Mouse (Mus musculus) frontal cortex, adult 2 months (tissue): Measurements from ENCODE around the gene Nrde2. TPM values are rescaled to one million over a fixed set of nuclear protein-coding genes. Genes with fewer than 3 reads are reported as not detected.

Experiments used
- DNase-seq, 2 experiments: peaks; one replicate each; pipeline ENCODE4 v3.0.0; 2022; ENCODE audit warnings: low spot score in 1 of 2; ENCODE audit errors: extremely low spot score in 1 of 2
- polyA plus RNA-seq: library from polyadenylated mRNA; depleted of rRNA; stranded (reverse); fragments of >200 nt; gene quantifications from 2 replicates; pipeline ENCODE4 v1.2.3, GENCODE M21; 2012

The Nrde2 gene
- polyA plus RNA-seq, 1 experiment, result 14.9 TPM

DNA sequence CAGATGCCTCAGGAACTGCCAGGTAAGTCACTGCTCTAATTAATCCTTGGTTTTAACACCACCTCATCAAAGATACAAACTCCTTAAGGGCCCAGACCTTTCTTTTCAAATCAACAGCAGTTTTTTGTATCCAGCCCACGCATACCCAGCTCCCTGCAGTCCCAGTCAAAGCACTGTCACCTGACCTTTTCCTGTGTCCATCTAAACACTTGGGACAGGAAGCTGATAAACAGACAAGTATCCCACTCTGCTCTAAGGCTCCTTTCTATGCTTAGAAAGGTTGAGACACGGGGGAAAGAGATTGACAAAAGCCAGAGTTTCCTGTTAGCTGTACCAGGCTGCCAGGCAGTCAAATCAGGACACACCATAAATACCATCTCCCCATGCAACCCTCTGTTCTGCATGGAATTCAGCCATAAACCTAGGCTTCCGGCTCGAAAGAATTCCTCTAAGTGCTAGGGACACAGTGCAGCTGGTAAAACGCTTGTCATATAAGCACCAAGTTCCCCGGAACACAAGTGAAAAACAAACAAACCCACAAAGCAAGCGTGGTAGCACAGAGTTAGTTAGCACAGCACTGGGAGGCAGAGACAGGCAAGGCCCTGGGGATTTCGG lies 31.5 kb downstream of the Nrde2 start:
- peak; percentile 63 to 68 for DNase-seq

DNA sequence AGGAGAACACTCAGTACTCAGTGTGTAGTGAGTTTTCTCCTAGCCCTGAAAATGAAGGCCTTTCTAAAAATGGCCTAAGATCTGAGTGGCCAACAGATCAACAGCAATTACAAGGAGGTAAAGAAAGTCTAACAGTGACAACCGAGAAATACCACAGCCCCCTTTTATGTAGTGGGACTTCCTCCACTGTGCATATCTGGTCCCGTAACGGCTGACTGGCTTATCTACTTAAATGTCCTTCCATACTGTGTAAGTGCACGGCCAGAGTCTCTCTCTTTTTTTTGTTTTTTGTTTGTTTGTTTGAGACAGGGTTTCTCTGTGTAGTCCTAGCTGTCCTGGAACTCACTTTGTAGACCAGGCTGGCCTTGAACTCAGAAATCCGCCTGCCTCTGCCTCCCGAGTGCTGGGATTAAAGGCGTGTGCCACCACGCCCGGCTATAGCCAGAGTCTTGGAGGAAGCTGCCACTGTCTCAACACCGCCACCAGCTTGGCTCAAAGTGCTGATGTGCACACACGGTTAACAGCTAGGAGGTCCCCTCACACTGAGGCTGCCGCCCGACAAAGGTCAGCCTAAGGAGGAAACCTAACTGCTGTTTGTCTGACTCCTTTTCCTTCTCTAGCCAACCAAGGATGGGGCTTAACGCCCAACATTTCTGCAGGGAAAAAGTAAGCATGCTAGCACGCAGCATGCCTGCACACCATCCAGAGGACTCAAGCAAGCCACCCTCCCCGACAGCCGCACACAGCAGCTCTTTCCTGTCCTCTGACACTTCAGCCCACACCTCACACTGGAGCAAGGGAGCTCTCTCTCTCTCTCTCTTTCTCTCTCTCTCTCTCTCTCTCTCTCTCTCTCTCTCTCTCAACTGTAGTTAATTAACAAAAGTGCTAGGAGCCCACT lies 32.2 kb downstream of the Nrde2 start:
- DNase-seq, result no peak

- no peak for DNase-seq
These were observed 34.3 kb downstream of the Nrde2 start for GRCm38 (mm10) chr12:100124913-100125798.

GRCm38 (mm10) chr12:100123476-100123875 lies 36.0 kb downstream of the Nrde2 start:
- DNase-seq, result peak; percentile 81 to 86

DNA sequence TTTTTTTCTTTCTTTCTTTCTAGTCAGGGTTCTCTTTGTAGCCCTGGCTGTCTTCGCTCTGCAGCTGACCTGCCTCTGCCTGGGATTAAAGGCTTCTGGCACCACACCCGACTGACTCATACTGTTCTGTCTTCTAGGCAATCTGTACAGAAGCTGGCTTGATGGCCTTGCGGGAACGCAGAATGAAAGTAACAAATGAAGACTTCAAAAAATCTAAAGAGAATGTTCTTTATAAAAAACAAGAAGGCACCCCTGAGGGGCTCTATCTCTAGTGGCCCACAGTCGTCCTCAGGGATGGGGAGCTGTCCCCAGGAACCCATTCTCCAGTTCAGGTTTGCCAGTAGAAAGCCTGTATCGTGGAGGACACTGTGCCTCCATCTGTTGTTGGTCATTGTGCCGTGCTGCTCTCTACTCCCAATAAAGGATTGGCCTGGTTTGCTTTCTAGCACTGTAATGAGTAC lies 36.5 kb downstream of the Nrde2 start:
- DNase-seq, result peak in 1 of 2 experiments; percentile 54

DNA sequence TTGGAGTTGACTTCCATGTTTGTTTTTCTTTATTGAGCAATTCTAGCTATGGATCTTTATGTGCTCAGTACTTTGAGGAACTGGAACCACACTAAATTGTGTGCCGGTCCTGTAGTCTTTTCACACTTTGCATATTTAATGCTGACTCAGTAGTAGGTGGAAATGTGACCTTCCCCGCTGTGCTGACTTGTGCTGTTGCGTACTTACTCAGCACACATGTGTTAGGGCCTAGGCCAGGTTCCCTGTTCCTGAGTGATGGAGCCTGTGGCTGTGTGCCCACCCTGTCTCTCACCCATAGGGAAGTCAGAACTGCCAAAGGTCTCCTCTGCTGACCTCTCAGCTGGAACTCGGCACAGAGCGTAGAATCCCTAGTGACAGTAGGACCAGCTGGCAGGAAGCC lies 43.5 kb downstream of the Nrde2 start:
- DNase-seq, result no peak

DNA sequence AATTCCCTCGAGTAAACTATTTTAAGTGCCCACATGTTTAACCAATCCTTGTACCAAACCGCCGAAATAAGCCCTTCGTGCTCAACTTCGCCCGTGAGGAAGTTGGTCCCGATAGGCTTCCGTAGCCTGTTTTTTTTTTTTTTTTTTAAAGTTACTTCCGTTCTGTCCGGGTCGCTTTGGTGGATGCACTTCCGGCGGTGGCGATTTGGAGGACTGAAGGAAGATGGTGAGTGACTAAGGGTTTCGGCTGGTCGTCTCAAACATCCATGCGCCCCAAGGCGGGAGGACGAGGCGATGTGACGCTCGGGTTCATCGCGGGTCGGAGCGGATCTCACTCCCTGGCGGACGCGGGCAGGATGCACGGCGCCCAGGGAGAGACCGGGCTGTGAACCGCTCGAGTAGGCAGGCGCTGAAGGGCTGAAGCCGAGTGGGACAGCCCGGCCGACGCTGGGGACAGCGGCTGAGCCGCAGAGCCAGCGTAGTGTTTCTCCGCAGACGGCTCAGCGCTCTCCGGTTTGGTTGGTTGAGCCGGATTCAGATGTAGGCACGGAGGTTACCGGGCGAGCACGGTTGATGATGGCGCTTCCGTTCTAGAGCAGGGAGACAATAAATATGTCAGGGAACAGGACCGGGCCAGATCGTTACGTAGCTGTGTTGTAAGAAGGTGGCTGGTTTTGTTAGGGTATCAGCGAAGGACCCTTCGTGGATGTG lies 49.3 kb downstream of the Nrde2 start, which contains the start of gene Psmc1:
Gene Psmc1 (plus strand): TSS at position 169 of the 711 bp plus-strand sequence.
- DNase-seq, result peak; percentile 57 to 84

DNA sequence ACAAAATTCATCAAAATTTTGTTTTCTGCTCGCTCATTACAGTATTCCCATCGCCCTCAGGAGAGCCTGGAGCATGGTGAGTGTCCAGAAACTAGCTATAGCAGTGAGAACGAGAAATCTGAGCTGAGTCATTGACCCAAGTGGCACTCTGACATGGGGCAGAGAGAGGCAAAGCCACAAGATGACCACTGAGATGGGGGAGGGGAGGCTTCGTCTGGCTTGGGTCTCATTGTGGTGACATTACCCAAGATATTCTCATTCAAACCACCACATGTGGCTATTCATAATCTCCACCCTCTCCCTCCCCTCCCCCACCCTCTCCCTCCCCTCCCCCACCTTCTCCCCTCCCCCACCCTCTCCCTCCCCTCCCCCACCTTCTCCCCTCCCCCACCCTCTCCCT lies 52.0 kb downstream of the Nrde2 start:
- no peak for DNase-seq

DNA sequence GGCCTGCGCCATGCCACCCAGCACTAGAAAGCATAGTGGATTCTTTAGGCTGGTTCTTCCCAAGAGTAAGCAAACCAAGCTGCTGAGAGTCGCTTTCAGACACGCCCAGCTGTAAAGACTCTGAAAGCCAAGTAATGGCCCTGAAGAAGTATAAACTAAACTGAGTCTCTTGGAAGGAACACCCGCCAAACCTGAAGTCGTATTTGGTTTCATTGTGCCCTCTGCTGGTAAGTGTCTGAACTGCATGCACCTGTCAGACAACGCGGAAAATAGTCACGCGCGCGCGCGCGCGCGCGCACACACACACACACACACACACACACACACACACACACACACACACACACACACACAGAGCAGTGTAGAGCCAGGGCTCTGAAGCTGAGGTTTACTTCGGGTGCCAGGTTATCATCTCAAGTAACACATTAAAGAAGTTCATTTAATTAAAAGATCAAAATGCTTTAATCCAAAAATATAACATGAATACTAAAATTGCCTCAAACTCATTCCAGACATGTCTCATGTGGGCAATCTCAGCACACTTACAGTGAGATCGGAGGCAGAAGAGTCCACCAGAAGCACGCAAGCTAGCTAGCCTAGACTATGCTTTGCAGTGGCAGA lies 53.1 kb downstream of the Nrde2 start:
- peak in 1 of 2 experiments; percentile 93 for DNase-seq

DNA sequence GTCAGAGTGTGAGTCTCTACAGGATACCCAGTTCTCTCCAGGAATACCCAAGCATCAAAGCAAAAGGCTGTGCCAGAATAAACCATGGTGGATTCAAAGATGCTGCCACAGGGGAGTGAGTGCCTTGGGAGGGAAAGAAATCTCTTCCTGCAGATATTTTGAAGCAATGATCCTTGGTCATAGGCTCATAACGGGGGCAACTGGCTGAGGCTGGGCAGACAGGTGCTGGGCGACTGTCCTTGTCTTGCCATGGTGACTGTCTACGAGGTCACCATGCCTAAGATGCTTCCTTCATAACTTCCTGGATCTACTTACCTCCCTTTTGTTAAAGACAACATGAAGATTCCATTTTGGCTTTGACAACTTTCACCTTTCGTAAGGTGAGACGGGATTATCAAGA lies 54.9 kb downstream of the Nrde2 start:
- DNase-seq, result no peak

DNA sequence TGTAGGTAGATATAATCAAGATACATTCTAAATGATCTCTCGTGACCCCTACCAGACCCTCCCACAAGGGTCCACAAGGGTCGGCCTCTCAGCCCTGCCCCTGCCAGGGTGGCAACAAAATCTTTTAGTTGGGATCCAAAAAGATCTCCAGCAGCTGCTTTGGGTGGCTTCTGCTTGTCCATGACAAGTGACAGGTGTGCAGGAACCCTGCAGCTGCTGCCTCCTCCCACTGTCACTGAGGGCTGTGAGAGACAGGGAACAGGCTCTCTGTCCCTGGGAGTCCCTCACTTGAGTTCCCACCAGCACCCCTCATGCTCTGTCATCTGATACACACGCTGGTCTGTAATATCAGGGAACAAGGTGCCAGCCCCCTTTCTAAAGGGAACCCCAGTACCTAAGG lies 57.8 kb downstream of the Nrde2 start:
- DNase-seq, result no peak

GRCm38 (mm10) chr12:100100707-100101030 lies 58.8 kb downstream of the Nrde2 start:
- no peak for DNase-seq

DNA sequence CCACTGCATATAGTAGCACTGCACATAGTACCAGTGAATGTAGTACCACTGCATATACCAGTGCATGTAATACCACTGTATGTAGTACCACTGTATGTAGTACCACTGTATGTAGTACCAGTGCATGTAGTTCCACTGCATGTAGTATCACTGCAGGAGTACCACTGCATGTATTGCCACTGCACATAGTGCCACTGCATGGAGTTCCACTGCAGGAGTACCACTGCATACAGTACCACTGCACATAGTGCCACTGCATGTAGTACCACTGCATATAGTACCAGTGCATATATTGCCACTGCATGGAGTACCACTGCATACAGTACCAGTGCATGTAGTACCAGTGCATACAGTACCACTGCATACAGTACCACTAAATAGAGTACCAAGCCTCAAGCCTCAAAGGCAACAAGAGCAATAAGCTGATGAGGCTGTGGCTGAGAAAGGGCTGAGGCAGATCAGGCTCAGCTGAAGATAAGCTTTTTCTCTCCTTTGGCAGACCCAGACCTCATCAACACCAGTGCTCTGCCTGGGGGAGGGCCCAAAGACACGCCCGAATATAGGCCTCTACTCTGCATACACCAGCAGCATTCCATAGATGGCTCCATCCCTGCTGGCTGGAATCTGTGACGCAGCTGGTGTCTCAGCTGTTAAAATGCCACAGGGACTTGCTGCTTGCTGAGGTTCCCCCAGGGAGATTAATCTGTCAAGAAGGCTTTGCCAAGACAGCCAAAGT lies 59.3 kb downstream of the Nrde2 start:
- no peak for DNase-seq

GRCm38 (mm10) chr12:100093046-100093445 lies 66.4 kb downstream of the Nrde2 start:
- no peak for DNase-seq

GRCm38 (mm10) chr12:100090750-100091149 lies 68.7 kb downstream of the Nrde2 start:
- no peak for DNase-seq

DNA sequence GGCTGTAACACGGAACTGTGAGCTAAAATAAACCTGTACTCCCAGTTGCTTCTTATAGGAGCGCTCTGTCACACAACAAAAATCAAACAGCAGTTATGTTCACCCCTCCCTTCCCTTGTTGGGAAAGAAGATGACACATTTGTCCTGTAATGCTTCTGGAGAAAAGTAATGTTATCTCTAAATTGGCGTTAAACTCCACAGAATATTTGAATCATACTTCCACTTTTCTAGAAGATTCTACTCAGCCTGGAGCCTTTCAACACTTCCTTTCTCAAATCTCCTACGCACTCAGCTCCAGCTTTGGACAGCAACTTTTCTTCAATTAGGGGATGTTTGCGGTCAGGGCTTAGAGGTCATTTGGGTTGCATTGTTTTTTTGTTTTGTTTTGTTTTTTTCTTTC lies 70.2 kb downstream of the Nrde2 start:
- DNase-seq, result no peak

DNA sequence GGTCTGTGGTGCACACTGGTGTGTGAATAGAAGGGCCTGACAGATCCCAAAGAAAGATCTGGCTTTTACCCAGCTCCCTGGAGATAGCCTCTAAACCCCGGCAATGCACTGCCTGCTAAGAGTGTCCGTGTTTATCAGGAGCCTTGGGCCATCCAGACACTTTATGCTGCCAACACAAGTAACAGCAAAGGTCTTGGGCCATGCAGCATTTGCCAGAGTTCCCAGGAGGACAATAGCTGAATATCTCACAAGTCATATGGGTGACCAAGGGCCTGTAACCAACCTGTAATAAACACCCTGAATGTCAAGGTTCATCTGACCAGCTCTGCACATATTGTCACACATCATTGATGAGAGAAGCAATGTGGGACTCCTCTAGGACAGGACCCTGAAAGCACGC lies 71.4 kb downstream of the Nrde2 start:
- no peak for DNase-seq

GRCm38 (mm10) chr12:100079636-100080286 lies 79.7 kb downstream of the Nrde2 start:
- DNase-seq, result no peak

DNA sequence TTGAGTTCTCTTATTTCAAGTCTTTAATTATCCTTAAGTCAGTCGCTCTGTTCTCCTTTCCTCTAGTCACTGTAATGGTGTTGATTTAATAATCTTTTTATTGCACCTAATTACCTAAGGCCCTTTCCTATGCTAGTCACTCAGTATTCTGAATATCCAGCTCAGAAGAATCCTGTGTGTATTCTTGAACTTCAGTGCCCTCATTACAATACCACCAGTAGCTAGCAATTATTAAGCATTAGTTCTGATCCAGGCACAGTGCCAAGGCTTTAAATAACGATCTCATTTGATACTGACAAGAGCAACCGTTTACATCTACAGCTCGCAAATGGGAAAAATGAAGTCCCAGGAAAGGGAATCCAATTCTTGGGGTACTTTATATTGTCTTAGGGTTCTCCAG lies 83.7 kb downstream of the Nrde2 start:
- DNase-seq, result no peak
